Mouse (Mus musculus) neural tube, embryonic 15.5 days (tissue): ENCODE results near the gene Abl2. TPM values are rescaled to one million over a fixed set of nuclear protein-coding genes. Genes with fewer than 3 reads are reported as not detected.

Experiments
- ATAC-seq: fragments of 200-750 bp; cut with Nextera tagmentation; 2 replicates; pipeline ENCODE4 v1.8.0; 2017; ENCODE audit warnings: mild to moderate bottlenecking, moderate TSS enrichment, moderate library complexity; ENCODE audit not compliant: low FRiP score
- H3K27ac ChIP-seq: fragments of 300-500 bp; sonication (generic); replicated peaks from 2 replicates; pipeline ENCODE4 v1.5.1; 2015; ENCODE audit warnings: mild to moderate bottlenecking, inconsistent platforms
- H3K27me3 ChIP-seq: fragments of 300-500 bp; sonication (generic); replicated peaks from 2 replicates; pipeline ENCODE4 v1.6.1; 2015; ENCODE audit warnings: inconsistent platforms
- H3K36me3 ChIP-seq: fragments of 300-500 bp; sonication (generic); 2 replicates; pipeline ENCODE4 v1.6.1; 2015; ENCODE audit warnings: inconsistent platforms
- H3K4me1 ChIP-seq: fragments of 300-500 bp; sonication (generic); 2 replicates; pipeline ENCODE4 v1.6.1; 2015; ENCODE audit warnings: inconsistent platforms
- H3K4me2 ChIP-seq: fragments of 300-500 bp; sonication (generic); 2 replicates; pipeline ENCODE4 v1.6.1; 2015; ENCODE audit warnings: inconsistent platforms, mild to moderate bottlenecking, moderate library complexity
- H3K4me3 ChIP-seq: fragments of 300-500 bp; sonication (generic); replicated peaks from 2 replicates; pipeline ENCODE4 v1.5.1; 2015; ENCODE audit warnings: mild to moderate bottlenecking, inconsistent platforms
- H3K9ac ChIP-seq: fragments of 300-500 bp; sonication (generic); replicated peaks from 2 replicates; pipeline ENCODE4 v1.6.1; 2015; ENCODE audit warnings: mild to moderate bottlenecking, inconsistent platforms
- H3K9me3 ChIP-seq: fragments of 300-500 bp; sonication (generic); replicated peaks from 2 replicates; pipeline ENCODE4 v1.6.1; 2016; ENCODE audit warnings: inconsistent platforms
- WGBS: fragments of 180-500 bp; shearing (Covaris S2); methylation state at CpG from one replicate; pipeline ENCODE4 v1.1.7; 2015; ENCODE audit warnings: mixed read lengths; 5-methylcytosine and 5-hydroxymethylcytosine counted together
- polyA plus RNA-seq: library from polyadenylated mRNA; unstranded; fragments of >200 nt; fragmentation: Nextera tagmentation; extraction: Ambion mirVana; gene quantifications from 2 replicates; pipeline ENCODE4 v1.2.1, GENCODE M21; 2015

Abl2 gene
- polyA plus RNA-seq, 1 experiment from 2014 or later: 5.3 TPM

GRCm38 (mm10) chr1:156589811-156590305 lies 31.3 kb downstream of the Abl2 start:
- Histone ChIP-seq H3K4me2 (no peak overlapping the region), H3K36me3 (no peaks in the 10 kb centered on the region), H3K9me3 (no peaks in the 10 kb centered on the region), H3K27me3 (no peaks in the 10 kb centered on the region), H3K4me3 (no peak overlapping the region), H3K27ac (no peak overlapping the region), H3K9ac (no peak overlapping the region), H3K4me1 (no peaks in the 10 kb centered on the region)
- ATAC-seq: no peak
- WGBS: 91% methylated on average over 3 of the region's 3 CpGs

- 65% methylated on average over 1 of the region's 1 CpGs for WGBS
- no peaks in the 10 kb centered on the region for H3K9me3 ChIP-seq
These were observed 31.8 kb downstream of the Abl2 start for GRCm38 (mm10) chr1:156590357-156590756.

GRCm38 (mm10) chr1:156593267-156593666 lies 34.7 kb downstream of the Abl2 start:
- Histone ChIP-seq H3K4me1 (no peaks in the 10 kb centered on the region), H3K27ac (no peak overlapping the region), H3K4me2 (no peak overlapping the region), H3K4me3 (no peak overlapping the region), H3K9me3 (0 out of 2 replicates have a peak, but pooled peaks cover 2% of the 10 kb centered on the region), H3K36me3 (no peaks in the 10 kb centered on the region), H3K27me3 (no peaks in the 10 kb centered on the region), H3K9ac (no peak overlapping the region)
- ATAC-seq: no peak
- 67% methylated on average over 5 of the region's 5 CpGs for WGBS

More at GRCm38 (mm10) chr1:156590357-156590756, 31.8 kb downstream of the Abl2 start:
- Histone ChIP-seq H3K27ac (no peak overlapping the region), H3K4me2 (no peak overlapping the region), H3K9ac (no peak overlapping the region), H3K36me3 (no peaks in the 10 kb centered on the region), H3K27me3 (no peaks in the 10 kb centered on the region), H3K4me3 (no peak overlapping the region), H3K4me1 (no peaks in the 10 kb centered on the region)
- ATAC-seq: no peak

GRCm38 (mm10) chr1:156597089-156597488 lies 38.5 kb downstream of the Abl2 start:
- no peak overlapping the region for H3K9ac ChIP-seq
- H3K27me3 ChIP-seq: no peaks in the 10 kb centered on the region
- H3K4me1 ChIP-seq: no peaks in the 10 kb centered on the region
- H3K9me3 ChIP-seq: 0 out of 2 replicates have a peak, but pooled peaks cover 3% of the 10 kb centered on the region
- WGBS: 88% methylated on average over 4 of the region's 4 CpGs
- H3K36me3 ChIP-seq: no peaks in the 10 kb centered on the region
- ATAC-seq: no peak
- H3K27ac ChIP-seq: no peak overlapping the region
- H3K4me2 ChIP-seq: no peak overlapping the region
- H3K4me3 ChIP-seq: no peak overlapping the region

GRCm38 (mm10) chr1:156602545-156602944 lies 44.0 kb downstream of the Abl2 start:
- no peaks in the 10 kb centered on the region for H3K36me3 ChIP-seq
- H3K4me3 ChIP-seq: no peak overlapping the region
- 84% methylated on average over 3 of the region's 3 CpGs for WGBS
- H3K4me2 ChIP-seq: no peak overlapping the region
- 0 out of 2 replicates have a peak, but pooled peaks cover 3% of the 10 kb centered on the region for H3K9me3 ChIP-seq
- no peaks in the 10 kb centered on the region for H3K27me3 ChIP-seq
- H3K4me1 ChIP-seq: 0 out of 2 replicates have a peak, but pooled peaks cover 5% of the 10 kb centered on the region
- ATAC-seq: no peak
- H3K9ac ChIP-seq: no peak overlapping the region
- H3K27ac ChIP-seq: no peak overlapping the region

- Histone ChIP-seq H3K27me3 (no peaks in the 10 kb centered on the region), H3K27ac (no peak overlapping the region), H3K4me3 (no peak overlapping the region), H3K9me3 (no peaks in the 10 kb centered on the region), H3K4me1 (0 out of 2 replicates have a peak, but pooled peaks cover 10% of the 10 kb centered on the region), H3K4me2 (no peak overlapping the region), H3K36me3 (no peaks in the 10 kb centered on the region), H3K9ac (no peak overlapping the region)
- ATAC-seq: peak; percentile 21; the same call in 1 of the 2 replicates
- WGBS: 73% methylated on average over 12 of the region's 12 CpGs
These were observed 46.7 kb downstream of the Abl2 start for GRCm38 (mm10) chr1:156605094-156605866.

- no peaks in the 10 kb centered on the region for H3K9me3 ChIP-seq
- no peaks in the 10 kb centered on the region for H3K36me3 ChIP-seq
- H3K4me3 ChIP-seq: no peak overlapping the region
- H3K27me3 ChIP-seq: no peaks in the 10 kb centered on the region
- H3K4me2 ChIP-seq: no peak overlapping the region
- ATAC-seq: no peak
- H3K9ac ChIP-seq: no peak overlapping the region
- 66% methylated on average over 2 of the region's 2 CpGs for WGBS
- H3K4me1 ChIP-seq: 0 out of 2 replicates have a peak, but pooled peaks cover 10% of the 10 kb centered on the region
- H3K27ac ChIP-seq: no peak overlapping the region
These were observed 47.4 kb downstream of the Abl2 start for GRCm38 (mm10) chr1:156605940-156606339.

- no peak overlapping the region for H3K4me2 ChIP-seq
- H3K36me3 ChIP-seq: no peaks in the 10 kb centered on the region
- H3K9ac ChIP-seq: no peak overlapping the region
- H3K4me3 ChIP-seq: no peak overlapping the region
- no peaks in the 10 kb centered on the region for H3K9me3 ChIP-seq
- ATAC-seq: no peak
- WGBS: 81% methylated on average over 2 of the region's 2 CpGs
- no peaks in the 10 kb centered on the region for H3K27me3 ChIP-seq
- H3K27ac ChIP-seq: no peak overlapping the region
- 0 out of 2 replicates have a peak, but pooled peaks cover 10% of the 10 kb centered on the region for H3K4me1 ChIP-seq
These were observed 49.9 kb downstream of the Abl2 start for GRCm38 (mm10) chr1:156608496-156608895.

GRCm38 (mm10) chr1:156610257-156610656 lies 51.7 kb downstream of the Abl2 start:
- no peak for ATAC-seq
- no peak overlapping the region for H3K4me2 ChIP-seq
- peaks cover 15% of the 10 kb centered on the region for H3K4me1 ChIP-seq
- WGBS: 88% methylated on average over 1 of the region's 1 CpGs
- no peak overlapping the region for H3K9ac ChIP-seq
- H3K27me3 ChIP-seq: no peaks in the 10 kb centered on the region
- no peak overlapping the region for H3K4me3 ChIP-seq
- H3K27ac ChIP-seq: no peak overlapping the region
- no peaks in the 10 kb centered on the region for H3K36me3 ChIP-seq
- H3K9me3 ChIP-seq: no peaks in the 10 kb centered on the region

- H3K9ac ChIP-seq: no peak overlapping the region
- 12% methylated on average over 9 of the region's 9 CpGs for WGBS
These were observed 55.4 kb downstream of the Abl2 start for GRCm38 (mm10) chr1:156613855-156614530.

GRCm38 (mm10) chr1:156614710-156615109 lies 56.1 kb downstream of the Abl2 start:
- Histone ChIP-seq H3K9ac (no peak overlapping the region), H3K9me3 (no peaks in the 10 kb centered on the region), H3K27ac (no peak overlapping the region; the same call in 1 of the 2 replicates), H3K4me1 (peaks cover 33% of the 10 kb centered on the region), H3K36me3 (no peaks in the 10 kb centered on the region), H3K4me3 (no peak overlapping the region), H3K4me2 (no peak overlapping the region), H3K27me3 (no peaks in the 10 kb centered on the region)
- WGBS: 68% methylated on average over 1 of the region's 1 CpGs
- ATAC-seq: no peak

More at GRCm38 (mm10) chr1:156613855-156614530, 55.4 kb downstream of the Abl2 start:
- Histone ChIP-seq H3K9me3 (no peaks in the 10 kb centered on the region), H3K36me3 (no peaks in the 10 kb centered on the region), H3K27ac (peak overlapping the region; percentile 64), H3K4me3 (no peak overlapping the region), H3K4me1 (peaks cover 38% of the 10 kb centered on the region), H3K27me3 (no peaks in the 10 kb centered on the region), H3K4me2 (peak overlapping the region; percentile 11; the same call in 1 of the 2 replicates)
- ATAC-seq: peak; percentile 54; the same call in 1 of the 2 replicates
